Mouse (Mus musculus) thymus, postnatal 14 days (tissue): ENCODE results near the gene Adcy2.

Experiments
- DNase-seq: peaks from one replicate; pipeline ENCODE4 v3.0.0; 2021

Adcy2 gene

GRCm38 (mm10) chr13:68605689-68606126 lies 393.6 kb downstream of the Adcy2 start:
- no peak for DNase-seq

DNA sequence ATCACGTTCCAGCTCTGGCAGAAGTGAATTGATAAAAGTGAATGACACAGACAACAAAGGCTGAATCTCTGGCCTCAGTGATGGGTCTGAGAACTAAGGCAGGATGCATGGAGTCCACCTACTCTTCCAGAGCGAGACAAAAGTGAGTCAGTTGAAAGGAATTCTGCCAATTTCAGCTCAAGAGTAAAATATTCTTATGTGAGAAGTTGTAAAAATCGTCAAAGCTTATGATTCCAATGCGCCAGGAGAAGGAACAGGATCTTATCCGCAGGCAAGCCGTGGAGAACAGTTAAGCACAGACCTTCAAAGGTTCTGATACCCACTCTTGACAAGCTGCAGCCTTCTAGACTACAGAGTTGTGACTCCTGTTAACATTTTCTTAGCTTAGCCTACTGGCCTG lies 396.3 kb downstream of the Adcy2 start:
- no peak for DNase-seq

- DNase-seq: no peak
Measured at GRCm38 (mm10) chr13:68601184-68601583, 398.2 kb downstream of the Adcy2 start.

GRCm38 (mm10) chr13:68598953-68599352 lies 400.4 kb downstream of the Adcy2 start:
- no peak for DNase-seq

DNA sequence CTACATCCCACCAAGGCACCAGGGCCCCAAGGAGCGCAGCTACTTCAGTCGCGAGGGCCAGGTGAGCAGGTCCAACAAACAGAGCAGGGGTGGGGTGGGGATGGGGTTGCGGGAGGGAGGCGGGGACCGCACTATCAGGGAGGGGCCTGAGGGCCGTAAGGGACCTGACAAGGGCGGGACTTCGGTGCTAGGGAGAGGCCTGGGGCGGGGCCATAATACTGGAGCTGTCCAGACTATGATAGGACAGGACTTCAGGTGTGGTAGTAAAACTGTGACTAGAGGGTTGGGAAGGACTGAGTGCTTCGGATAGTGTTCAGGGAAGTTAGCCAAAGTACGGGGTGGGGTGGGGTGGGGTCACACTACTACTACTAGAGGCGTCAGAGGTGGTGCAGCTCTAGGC lies 401.7 kb downstream of the Adcy2 start:
- DNase-seq: no peak

DNA sequence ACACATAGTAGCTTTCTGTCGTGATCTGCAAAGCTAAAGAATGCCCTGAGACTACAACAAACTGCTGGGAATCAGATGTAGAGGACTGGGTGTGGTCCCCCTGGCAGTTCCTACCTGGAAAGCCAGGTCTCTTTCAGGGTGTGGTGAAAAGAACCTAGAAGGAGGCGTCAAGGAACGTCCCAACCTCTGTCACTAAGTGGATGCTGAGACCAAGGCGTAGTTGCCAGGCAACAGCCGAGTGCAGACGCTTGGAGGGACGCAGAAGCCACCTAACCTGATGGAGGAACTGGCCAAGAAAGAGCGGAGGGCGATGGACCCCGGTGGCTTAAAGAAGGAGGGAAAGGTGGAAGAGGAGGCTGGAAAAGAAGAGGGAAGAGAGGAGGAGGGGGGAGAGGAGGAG lies 402.1 kb downstream of the Adcy2 start, which contains the start of gene 1700001L19Rik:
1700001L19Rik (plus strand) TSS at position 223 of the 400 bp plus-strand sequence.
- no peak for DNase-seq

DNA sequence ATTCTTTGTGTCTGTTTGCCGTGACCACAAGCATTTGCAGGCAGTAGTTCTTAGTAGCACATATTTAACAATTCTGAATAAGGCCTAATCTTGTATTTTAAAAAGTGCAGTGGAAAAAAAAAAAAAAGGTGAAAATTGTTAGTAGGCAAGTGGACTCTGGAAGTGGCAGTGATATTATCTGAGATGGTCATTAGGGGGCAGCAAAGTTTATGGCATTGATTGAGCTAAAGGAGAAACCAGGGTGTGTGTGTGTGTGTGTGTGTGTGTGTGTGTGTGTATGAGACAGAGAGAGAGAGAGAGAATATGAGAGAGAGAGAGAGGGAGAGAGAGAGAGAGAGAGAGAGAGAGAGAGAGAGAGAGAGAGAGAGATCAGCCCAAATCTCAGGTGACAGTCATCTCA lies 405.5 kb downstream of the Adcy2 start:
- DNase-seq: no peak

GRCm38 (mm10) chr13:68588352-68588751 lies 411.0 kb downstream of the Adcy2 start:
- no peak for DNase-seq

- DNase-seq: no peak
Measured at GRCm38 (mm10) chr13:68585441-68585840, 413.9 kb downstream of the Adcy2 start.

GRCm38 (mm10) chr13:68583961-68584360 lies 415.4 kb downstream of the Adcy2 start:
- no peak for DNase-seq

DNA sequence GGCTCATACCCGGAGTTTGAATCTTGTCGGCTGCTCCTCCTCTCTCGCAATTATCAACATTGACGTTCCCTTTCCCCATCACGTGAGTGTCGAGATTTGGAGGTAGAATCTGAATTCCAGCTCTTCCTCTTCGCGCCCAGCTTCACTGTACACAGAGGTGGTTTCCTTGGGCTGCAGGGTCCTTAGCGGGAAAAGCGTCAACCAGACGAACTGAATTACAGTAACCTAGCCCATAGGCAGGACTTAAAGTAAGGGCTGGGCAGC lies 416.9 kb downstream of the Adcy2 start:
- no peak for DNase-seq

- peak; percentile 98 for DNase-seq
Measured at GRCm38 (mm10) chr13:68581747-68582516, 417.4 kb downstream of the Adcy2 start, which contains the start of the genes Mtrr and Fastkd3. Mtrr (minus strand) TSS chr13:68582149. Fastkd3 (plus strand) TSS chr13:68582234.

DNA sequence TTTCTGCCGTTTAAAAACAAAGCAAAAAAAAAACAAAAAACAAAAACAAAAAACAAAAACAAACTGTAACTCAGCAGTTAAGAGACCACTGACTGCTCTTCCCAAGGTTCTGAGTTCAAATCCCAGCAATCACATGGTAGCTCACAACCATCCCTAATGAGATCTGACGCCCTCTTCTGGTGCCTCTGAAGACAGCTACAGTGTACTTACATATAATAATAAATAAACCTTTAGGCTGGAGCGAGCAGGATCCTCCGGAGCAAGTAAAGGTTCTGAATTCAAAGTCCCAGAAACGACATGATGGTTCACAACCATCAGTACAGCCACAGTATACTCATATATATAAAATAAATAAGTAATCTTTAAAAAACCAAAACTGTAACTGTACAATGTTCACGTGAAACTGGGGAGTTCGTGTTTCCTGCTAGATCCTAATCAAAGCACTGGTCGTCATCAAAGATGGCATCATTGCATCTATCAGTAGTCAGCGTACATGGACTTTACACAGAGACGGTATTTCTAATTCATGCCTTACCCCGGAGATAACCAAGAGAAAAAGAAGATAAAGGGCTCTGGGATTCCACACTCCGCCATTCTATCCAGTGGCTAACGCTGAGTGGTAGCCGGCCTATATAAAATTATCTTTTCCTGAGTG lies 418.1 kb downstream of the Adcy2 start:
- DNase-seq: peak; percentile 16

DNA sequence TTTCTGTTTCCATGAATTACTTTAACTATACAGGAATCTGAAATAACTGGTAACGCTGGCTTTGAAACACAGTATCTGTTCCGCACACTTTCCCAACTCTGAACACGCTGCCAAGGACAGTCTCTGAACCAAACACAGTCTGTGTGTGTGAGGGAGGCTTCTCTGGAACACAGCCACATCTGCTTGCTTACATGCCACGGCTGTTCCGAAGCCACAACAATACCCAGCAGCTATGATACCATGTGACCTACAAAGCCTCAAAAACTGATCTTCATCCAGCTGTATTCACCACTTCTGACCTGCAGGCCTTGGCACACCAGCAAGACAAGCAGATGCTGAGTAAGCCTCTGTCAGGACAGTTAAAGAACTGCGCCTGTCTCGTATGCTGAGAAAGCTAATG lies 421.4 kb downstream of the Adcy2 start:
- no peak for DNase-seq

- no peak for DNase-seq
Measured at GRCm38 (mm10) chr13:68574398-68574797, 424.9 kb downstream of the Adcy2 start.

DNA sequence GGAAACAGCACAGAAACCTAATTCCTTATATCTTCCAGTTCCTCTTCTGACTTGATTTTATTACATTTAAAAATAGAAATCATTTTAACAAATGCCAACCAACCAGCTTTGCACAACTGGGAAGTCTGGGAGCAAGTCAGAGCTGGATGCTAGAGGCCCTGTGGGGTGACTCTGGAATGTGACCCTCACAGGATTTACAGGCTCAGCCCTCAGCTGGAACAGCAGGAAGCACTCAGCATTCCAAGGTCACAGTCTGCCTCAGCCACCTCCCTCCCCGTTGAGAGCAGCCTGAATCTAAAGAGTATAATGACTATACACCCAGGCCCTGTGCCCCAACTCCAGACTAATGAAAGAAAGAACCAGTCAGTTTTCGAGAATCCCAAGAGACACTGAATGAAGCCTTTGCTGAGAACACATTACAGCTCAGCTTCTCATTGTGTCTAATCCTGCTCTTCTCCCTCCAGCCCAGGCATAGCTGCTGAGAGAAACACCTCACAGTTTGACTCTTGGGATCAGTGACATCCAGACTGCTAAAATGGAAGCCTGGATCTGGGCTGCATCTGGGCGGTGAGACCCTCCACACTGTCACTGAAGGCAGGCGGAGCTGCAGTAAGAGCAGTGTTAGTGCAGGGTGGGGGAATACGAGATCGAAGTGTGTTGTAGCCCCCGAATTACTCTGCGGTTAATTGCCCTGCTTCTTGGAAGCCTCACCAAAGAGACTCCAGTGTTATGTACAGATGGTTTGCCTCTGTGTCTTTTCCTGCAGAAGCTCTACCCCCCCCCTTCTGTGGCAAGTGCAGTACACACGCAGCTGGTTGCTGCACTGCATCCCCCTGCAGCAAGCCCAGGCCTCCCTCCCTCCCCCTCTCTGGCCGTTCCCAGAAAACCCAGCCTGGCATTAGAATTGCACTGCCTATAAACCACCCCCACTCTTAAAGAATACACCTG lies 426.1 kb downstream of the Adcy2 start:
- no peak for DNase-seq

- DNase-seq: no peak
Measured at GRCm38 (mm10) chr13:68572247-68572646, 427.1 kb downstream of the Adcy2 start.
